Mouse (Mus musculus) thymus, adult 2 months (tissue): ENCODE measurements around the gene Wdr35.

ENCODE experiments used
- CTCF ChIP-seq: fragments of 200-500 bp; IDR thresholded peaks from 2 replicates; pipeline ENCODE4 v1.5.1; 2012; ENCODE audit warnings: mild to moderate bottlenecking, control low read depth, low read length, moderate library complexity, borderline replicate concordance; ENCODE audit not compliant: control insufficient read depth, poor library complexity, insufficient read depth; ENCODE audit errors: extremely low read depth
- POLR2A ChIP-seq: fragments of 200-500 bp; IDR thresholded peaks from 2 replicates; pipeline ENCODE4 v1.6.1; 2012; ENCODE audit warnings: mild to moderate bottlenecking, low read length, control low read depth, moderate library complexity; ENCODE audit not compliant: control insufficient read depth, poor library complexity, insufficient read depth; ENCODE audit errors: extremely low read depth

- peak; percentile 58; the same call in 1 of the 2 replicates for TF ChIP-seq CTCF
- no peak for TF ChIP-seq POLR2A
Measured at GRCm38 (mm10) chr12:9052075-9052829, 78.6 kb downstream of the Wdr35 start.
